In the genomic region with DNA sequence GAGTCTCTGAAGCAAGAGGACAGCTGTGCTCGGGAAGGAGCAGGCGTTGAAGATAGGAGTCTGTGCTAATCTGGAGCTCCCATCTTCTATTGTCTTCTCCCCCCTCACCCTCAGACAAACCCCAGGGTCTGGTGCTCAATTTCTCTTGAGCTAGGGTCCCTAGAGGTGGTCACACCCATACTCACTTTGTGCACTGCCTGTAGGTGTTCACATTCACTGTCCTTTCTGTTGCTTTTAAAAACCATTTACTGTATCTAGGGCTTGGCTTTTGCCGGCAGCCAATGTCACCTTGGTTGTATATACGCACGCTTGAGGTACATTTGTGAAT, we compare ENCODE assay signal across 11 mouse cellular contexts.
A peak's percentile ranks its signal among the peaks of the same experiment; 100 is the strongest.
DNase-seq lines count a peak whose midpoint lies in the region; ATAC-seq and TF ChIP-seq lines count a peak whose summit lies in the region.
"Had no signal": no experiment of that assay in that cellular context is flagged by ENCODE, and none has a peak within 500 bp of the region (broad histone marks: within the 10 kb centered on the region; RNA-seq: fewer than 3 reads in every experiment).

No protein-coding gene starts in this region.

- H3K4me3 ChIP-seq in heart, embryonic 15.5 days, result no peak overlapping the region
- no peak overlapping the region for H3K4me3 ChIP-seq in lung, embryonic 15.5 days
- no peak overlapping the region for H3K4me3 ChIP-seq in intestine, postnatal 0 days (ENCODE audit: low read depth, low read length)
- no peak overlapping the region for H3K4me3 ChIP-seq in myocyte
- H3K4me3 ChIP-seq: heart, embryonic 13.5 days; stomach, embryonic 15.5 days had no signal

- peaks cover 19% of the 10 kb centered on the region for H3K4me1 ChIP-seq in heart, embryonic 15.5 days (replicated peaks)
- H3K4me1 ChIP-seq in lung, embryonic 15.5 days, result peaks cover 5% of the 10 kb centered on the region; the same call in 1 of the 2 replicates
- H3K4me1 ChIP-seq in intestine, postnatal 0 days (replicated peaks; ENCODE audit: control insufficient read depth, insufficient read depth, low read length), result 0 out of 2 replicates have a peak, but pooled peaks cover 4% of the 10 kb centered on the region

- DNase-seq in heart, postnatal 14 days, result no peak
- DNase-seq in lung, postnatal 10 days, result no peak
- no peak for DNase-seq in layer of hippocampus, adult 9-11 months
- DNase-seq in cerebellum, adult 9-11 months, result no peak
- DNase-seq: right cerebral cortex, postnatal 4 days had no signal

- no peak for ATAC-seq in heart, embryonic 15.5 days (replicated peaks; ENCODE audit: insufficient number of reproducible peaks, insufficient read depth, low FRiP score, low read depth)
- ATAC-seq in lung, embryonic 15.5 days (ENCODE audit: borderline replicate concordance, extremely low read depth, low FRiP score, low TSS enrichment), result no peak
- no peak for ATAC-seq in intestine, postnatal 0 days

- H3K4me2 ChIP-seq in heart, embryonic 15.5 days, result no peak overlapping the region
- H3K4me2 ChIP-seq in lung, embryonic 15.5 days, result no peak overlapping the region
- H3K4me2 ChIP-seq in intestine, postnatal 0 days (replicated peaks; ENCODE audit: low read depth), result no peak overlapping the region
- peak overlapping the region; percentile 6 for H3K4me2 ChIP-seq in myocyte (ENCODE audit: low read depth)
- H3K4me2 ChIP-seq: heart, embryonic 13.5 days; stomach, embryonic 15.5 days had no signal

- intact Hi-C loops in heart, postnatal 14 days (cut with DNase I), result loop anchor here (5.0 kb wide), 1 partner anchor 318 kb away; a partner anchor contains a TSS

- no peak overlapping the region for H3ac ChIP-seq in myocyte (ENCODE audit: control insufficient read depth, insufficient read length)

- no peak for TF ChIP-seq POLR2A in myocyte (IDR thresholded peaks at IDR 0.05; ENCODE audit: insufficient read length, low read depth)

- H3K9ac ChIP-seq in heart, embryonic 15.5 days, result no peak overlapping the region
- H3K9ac ChIP-seq in lung, embryonic 15.5 days, result no peak overlapping the region
- H3K9ac ChIP-seq in intestine, postnatal 0 days (ENCODE audit: low read depth, low read length), result no peak overlapping the region
- H3K9ac ChIP-seq: stomach, embryonic 15.5 days had no signal

- 78% methylated on average over 5 of the region's 5 CpGs for WGBS in heart, embryonic 15.5 days
- 71% methylated on average over 5 of the region's 5 CpGs for WGBS in lung, embryonic 15.5 days
- 53% methylated on average over 5 of the region's 5 CpGs for WGBS in intestine, postnatal 0 days

- no peaks in the 10 kb centered on the region for H3K27me3 ChIP-seq in heart, embryonic 15.5 days
- H3K27me3 ChIP-seq in lung, embryonic 15.5 days, result no peaks in the 10 kb centered on the region
- H3K27me3 ChIP-seq in intestine, postnatal 0 days (replicated peaks; ENCODE audit: control insufficient read depth, insufficient read depth, low read length), result no peaks in the 10 kb centered on the region
- no peaks in the 10 kb centered on the region for H3K27me3 ChIP-seq in myocyte (ENCODE audit: control insufficient read depth, insufficient read depth, insufficient read length)
- H3K27me3 ChIP-seq: heart, embryonic 13.5 days; stomach, embryonic 15.5 days had no signal

- no peak for TF ChIP-seq CTCF in intestine, postnatal 0 days (IDR thresholded peaks at IDR 0.05; ENCODE audit: low read depth)

- H3K79me2 ChIP-seq in myocyte (ENCODE audit: control insufficient read depth, insufficient read depth), result no peaks in the 10 kb centered on the region

- no peaks in the 10 kb centered on the region for H3K9me3 ChIP-seq in heart, embryonic 15.5 days (replicated peaks)
- H3K9me3 ChIP-seq in lung, embryonic 15.5 days, result no peaks in the 10 kb centered on the region
- H3K9me3 ChIP-seq in intestine, postnatal 0 days (ENCODE audit: control insufficient read depth), result no peaks in the 10 kb centered on the region
- H3K9me3 ChIP-seq: heart, embryonic 13.5 days; stomach, embryonic 15.5 days had no signal

- no peaks in the 10 kb centered on the region for H3K36me3 ChIP-seq in heart, embryonic 15.5 days
- H3K36me3 ChIP-seq in lung, embryonic 15.5 days, result no peaks in the 10 kb centered on the region
- H3K36me3 ChIP-seq in intestine, postnatal 0 days (ENCODE audit: control insufficient read depth, insufficient read depth), result no peaks in the 10 kb centered on the region
- no peaks in the 10 kb centered on the region for H3K36me3 ChIP-seq in myocyte (ENCODE audit: control insufficient read depth, insufficient read depth)
- H3K36me3 ChIP-seq: heart, embryonic 13.5 days; stomach, embryonic 15.5 days had no signal

- H3K27ac ChIP-seq in heart, embryonic 15.5 days, result peak overlapping the region; percentile 62
- H3K27ac ChIP-seq in lung, embryonic 15.5 days, result peak overlapping the region; percentile 43; the same call in 1 of the 2 replicates
- peak overlapping the region; percentile 88; the same call in 1 of the 2 replicates for H3K27ac ChIP-seq in intestine, postnatal 0 days (ENCODE audit: low read depth, low read length)

TF ChIP-seq in myocyte, 11 proteins besides CTCF, POLR2A, EP300 and RAD21:
- TF ChIP-seq MAX (IDR thresholded peaks at IDR 0.05; ENCODE audit: low read depth) (no peak), REST (IDR thresholded peaks at IDR 0.05; ENCODE audit: insufficient read depth, insufficient read length) (no peak), TCF3 (IDR thresholded peaks at IDR 0.05; ENCODE audit: insufficient read length, low read depth) (no peak), MYOG (IDR thresholded peaks at IDR 0.05; ENCODE audit: control insufficient read depth in 1 of 3, insufficient read depth in 1 of 3, insufficient read length in 2 of 3, low read depth in 2 of 3) (peak in 1 of 3 experiments; percentile 58), MYOD1 (IDR thresholded peaks at IDR 0.05; ENCODE audit: control insufficient read depth in 1 of 3, insufficient read length in 2 of 3, low read depth in 2 of 3) (peak in 2 of 3 experiments; percentile 51 to 70)
